In genomic region chr9:45677236-45677781, GRCm38 (mm10) we compare ENCODE assay signal across 8 mouse cellular contexts.
A peak's percentile ranks its signal among the peaks of the same experiment; 100 is the strongest.
DNase-seq lines count a peak whose midpoint lies in the region; ATAC-seq lines count a peak whose summit lies in the region.

No protein-coding gene starts in this region.

- H3K4me1 ChIP-seq in heart, embryonic 10.5 days: peaks cover 13% of the 10 kb centered on the region
- H3K4me1 ChIP-seq in lung, embryonic 16.5 days (replicated peaks; ENCODE audit: control insufficient read depth, insufficient read depth, low read length): peaks cover 16% of the 10 kb centered on the region

- no peak overlapping the region for H3K9ac ChIP-seq in lung, embryonic 16.5 days (ENCODE audit: low read length)

- peak overlapping the region; percentile 45 for H3K4me2 ChIP-seq in lung, embryonic 16.5 days (ENCODE audit: low read depth, low read length)

- no peaks in the 10 kb centered on the region for H3K36me3 ChIP-seq in heart, embryonic 10.5 days
- H3K36me3 ChIP-seq in lung, embryonic 16.5 days (ENCODE audit: control insufficient read depth, insufficient read depth, low read length): no peaks in the 10 kb centered on the region

- H3K4me3 ChIP-seq in heart, embryonic 10.5 days: no peak overlapping the region
- H3K4me3 ChIP-seq in lung, embryonic 16.5 days (ENCODE audit: low read length): 0 out of 2 replicates have a peak overlapping the region, but pooled peaks have one; percentile 13

- WGBS in heart, embryonic 10.5 days: 40% methylated on average over 12 of the region's 12 CpGs
- WGBS in lung, embryonic 16.5 days: 22% methylated on average over 12 of the region's 12 CpGs

- H3K27ac ChIP-seq in heart, embryonic 10.5 days: no peak overlapping the region
- H3K27ac ChIP-seq in lung, embryonic 16.5 days (ENCODE audit: low read length): peak overlapping the region; percentile 38

- peak; percentile 88 for ATAC-seq in lung, embryonic 16.5 days (ENCODE audit: low read depth)
- ATAC-seq in megakaryocyte-erythroid progenitor cell, adult 5-6 weeks (replicated peaks; ENCODE audit: low FRiP score, low TSS enrichment, poor library complexity, severe bottlenecking): no peak

- DNase-seq in heart, adult 11 months: peak; percentile 97
- DNase-seq in heart, embryonic 10.5 days (ENCODE audit: low spot score): no peak
- peak; percentile 46 for DNase-seq in embryo, embryonic 10.5 days (ENCODE audit: low spot score)
- peak; percentile 31 for DNase-seq in heart, adult 8-10 months (ENCODE audit: low spot score)
- DNase-seq in kidney, adult 18-20 months: peak; percentile 31
- DNase-seq in ovary, postnatal 14 days (ENCODE audit: low spot score): peak; percentile 37

- H3K27me3 ChIP-seq in heart, embryonic 10.5 days (ENCODE audit: insufficient read depth, poor library complexity, severe bottlenecking): peaks cover 76% of the 10 kb centered on the region
- no peaks in the 10 kb centered on the region for H3K27me3 ChIP-seq in lung, embryonic 16.5 days (ENCODE audit: control insufficient read depth, insufficient read depth, low read depth, low read length)

- H3K9me3 ChIP-seq in heart, embryonic 10.5 days: no peaks in the 10 kb centered on the region
- H3K9me3 ChIP-seq in lung, embryonic 16.5 days (ENCODE audit: control insufficient read depth, low read length): no peaks in the 10 kb centered on the region
